ENCODE assay signal across 11 mouse cellular contexts in the genomic region with DNA sequence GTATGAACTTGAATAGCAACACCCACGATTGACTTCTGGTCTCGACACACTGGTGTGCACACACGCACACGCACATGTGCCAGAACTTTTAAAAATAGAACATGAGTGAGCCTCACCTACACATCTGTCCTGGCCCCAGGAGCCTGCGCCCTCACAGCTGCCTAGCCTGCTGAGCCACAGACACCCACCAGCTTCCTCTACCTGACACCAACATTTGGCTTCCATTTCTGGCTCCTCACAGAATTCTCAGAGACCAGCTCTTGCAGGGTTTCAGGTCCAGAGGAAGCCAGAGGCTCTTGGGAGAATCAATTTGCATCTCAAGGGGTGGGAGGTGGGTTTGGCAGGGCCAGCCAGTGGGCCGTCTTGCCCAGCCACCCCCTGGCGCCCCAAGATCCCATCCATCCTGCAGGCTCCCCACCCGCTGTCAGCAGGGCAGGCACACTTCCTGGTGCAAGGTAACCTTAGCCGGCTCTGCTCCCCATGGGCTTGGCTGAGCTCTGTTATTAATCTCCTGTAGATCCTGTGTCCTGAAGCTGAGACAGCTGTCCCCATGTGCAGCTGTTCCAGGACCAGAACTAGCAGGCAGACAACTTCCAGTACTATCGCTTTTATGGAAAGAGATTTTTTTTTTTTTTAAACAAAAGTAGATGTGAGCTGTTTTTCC. TPM values are rescaled to one million over a fixed set of nuclear protein-coding genes. Genes with fewer than 3 reads are reported as not detected.
DNase-seq lines count a peak whose midpoint lies in the region; ATAC-seq and TF ChIP-seq lines count a peak whose summit lies in the region.
"Had no signal": no experiment of that assay in that cellular context is flagged by ENCODE, and none has a peak within 500 bp of the region (broad histone marks: within the 10 kb centered on the region; RNA-seq: fewer than 3 reads in every experiment).

No protein-coding gene starts in this region.

- peak; percentile 86 for DNase-seq in kidney, postnatal 0 days (ENCODE audit: low spot score)
- no peak for DNase-seq in kidney, adult 8-10 months
- DNase-seq in embryonic facial prominence, embryonic 14.5 days (ENCODE audit: low spot score), result peak; percentile 92
- peak; percentile 71 for DNase-seq in limb, embryonic 14.5 days (ENCODE audit: low spot score)
- peak; percentile 67 for DNase-seq in thymus, postnatal 14 days
- DNase-seq in urinary bladder, postnatal 36 days (ENCODE audit: low spot score in 2 of 2), result no peak
- DNase-seq in adrenal gland, postnatal 14 days, result no peak
- DNase-seq: adrenal gland, postnatal 25 days; cerebellum, postnatal 25 days; lung, postnatal 10 days had no signal

- no peaks in the 10 kb centered on the region for H3K36me3 ChIP-seq in kidney, postnatal 0 days (ENCODE audit: insufficient read depth, low read length)
- 0 out of 2 replicates have a peak, but pooled peaks cover 6% of the 10 kb centered on the region for H3K36me3 ChIP-seq in embryonic facial prominence, embryonic 14.5 days (ENCODE audit: control insufficient read depth, insufficient read depth, low read length)
- H3K36me3 ChIP-seq in limb, embryonic 14.5 days (ENCODE audit: control insufficient read depth, insufficient read depth, low read length), result no peaks in the 10 kb centered on the region

- no peak for TF ChIP-seq POLR2A in limb, embryonic 14.5 days (IDR thresholded peaks at IDR 0.05; ENCODE audit: borderline replicate concordance, extremely low read depth, insufficient read depth, insufficient read length)

- H3K9ac ChIP-seq in kidney, postnatal 0 days (ENCODE audit: low read depth, low read length), result no peak overlapping the region
- no peak overlapping the region for H3K9ac ChIP-seq in embryonic facial prominence, embryonic 14.5 days (ENCODE audit: low read depth, low read length)
- H3K9ac ChIP-seq in limb, embryonic 14.5 days (ENCODE audit: low read depth, low read length, severe bottlenecking), result 0 out of 2 replicates have a peak overlapping the region, but pooled peaks have one; percentile 7

- H3K27me3 ChIP-seq in kidney, postnatal 0 days (ENCODE audit: insufficient read depth, low read length), result no peaks in the 10 kb centered on the region
- no peaks in the 10 kb centered on the region for H3K27me3 ChIP-seq in embryonic facial prominence, embryonic 14.5 days (replicated peaks; ENCODE audit: control insufficient read depth, insufficient read depth, low read length)
- H3K27me3 ChIP-seq in limb, embryonic 14.5 days (ENCODE audit: control insufficient read depth, insufficient read depth, low read length), result no peaks in the 10 kb centered on the region

- ATAC-seq in kidney, postnatal 0 days (replicated peaks; ENCODE audit: low FRiP score, low read depth), result peak; percentile 78
- peak; percentile 90 for ATAC-seq in embryonic facial prominence, embryonic 14.5 days (ENCODE audit: low read depth)
- ATAC-seq in limb, embryonic 14.5 days (ENCODE audit: low FRiP score, low read depth), result peak; percentile 90

- H3K4me1 ChIP-seq in kidney, postnatal 0 days (replicated peaks; ENCODE audit: insufficient read depth, low read length), result peaks cover 6% of the 10 kb centered on the region; the same call in 1 of the 2 replicates
- peaks cover 38% of the 10 kb centered on the region for H3K4me1 ChIP-seq in embryonic facial prominence, embryonic 14.5 days (ENCODE audit: control insufficient read depth, insufficient read depth, low read length)
- H3K4me1 ChIP-seq in limb, embryonic 14.5 days (ENCODE audit: control insufficient read depth, insufficient read depth, low read length), result peaks cover 12% of the 10 kb centered on the region

- TF ChIP-seq CTCF in kidney, postnatal 0 days (IDR thresholded peaks at IDR 0.05; ENCODE audit: low read depth), result no peak

- 40% methylated on average over 10 of the region's 10 CpGs for WGBS in kidney, postnatal 0 days
- 24% methylated on average over 10 of the region's 10 CpGs for WGBS in embryonic facial prominence, embryonic 14.5 days
- WGBS in limb, embryonic 14.5 days, result 31% methylated on average over 10 of the region's 10 CpGs

- H3K27ac ChIP-seq in kidney, postnatal 0 days, result peak overlapping the region; percentile 57
- peak overlapping the region; percentile 88 for H3K27ac ChIP-seq in embryonic facial prominence, embryonic 14.5 days (replicated peaks; ENCODE audit: low read depth, low read length)
- peak overlapping the region; percentile 68 for H3K27ac ChIP-seq in limb, embryonic 14.5 days (replicated peaks; ENCODE audit: low read depth, low read length)
- H3K27ac ChIP-seq: left cerebral cortex, adult 2 months had no signal

- no peak overlapping the region for H3K4me2 ChIP-seq in kidney, postnatal 0 days (ENCODE audit: low read length)
- H3K4me2 ChIP-seq in embryonic facial prominence, embryonic 14.5 days (ENCODE audit: low read depth, low read length), result peak overlapping the region; percentile 26
- H3K4me2 ChIP-seq in limb, embryonic 14.5 days (replicated peaks; ENCODE audit: low read depth, low read length, severe bottlenecking), result 0 out of 2 replicates have a peak overlapping the region, but pooled peaks have one; percentile 17

- no peak overlapping the region for H3K4me3 ChIP-seq in kidney, postnatal 0 days (replicated peaks; ENCODE audit: low read depth, low read length)
- H3K4me3 ChIP-seq in embryonic facial prominence, embryonic 14.5 days (ENCODE audit: low read depth, low read length), result no peak overlapping the region
- H3K4me3 ChIP-seq in limb, embryonic 14.5 days (replicated peaks; ENCODE audit: low read length), result no peak overlapping the region
- H3K4me3 ChIP-seq: left cerebral cortex, adult 2 months had no signal

- no peaks in the 10 kb centered on the region for H3K9me3 ChIP-seq in kidney, postnatal 0 days (replicated peaks; ENCODE audit: low read length)
- H3K9me3 ChIP-seq in embryonic facial prominence, embryonic 14.5 days (ENCODE audit: control insufficient read depth, low read length), result no peaks in the 10 kb centered on the region
- H3K9me3 ChIP-seq in limb, embryonic 14.5 days (ENCODE audit: control insufficient read depth, low read length), result no peaks in the 10 kb centered on the region

RNA-seq across cellular contexts. Expression of a gene that starts 13.4 kb away (rescaled TPM):
- 39.1 and 47.1 TPM in 2 replicates for polyA plus RNA-seq in kidney, postnatal 0 days (2015; fragmentation: Nextera tagmentation; extraction: Ambion mirVana)
- polyA plus RNA-seq in embryonic facial prominence, embryonic 14.5 days (2014; fragmentation: Nextera tagmentation; extraction: Ambion mirVana), result 92.5 and 125 TPM in 2 replicates
- polyA plus RNA-seq in limb, embryonic 14.5 days (2012; rRNA removed), result 219 and 265 TPM in 2 replicates
- polyA plus RNA-seq in limb, embryonic 14.5 days (2014; fragmentation: Nextera tagmentation; extraction: Ambion mirVana), result 85.5 and 109 TPM in 2 replicates
- 3.3 and 5.6 TPM in 2 replicates for total RNA-seq in adrenal gland, postnatal 14 days (2021)

RNA-seq across cellular contexts. Expression of a gene that starts 38.4 kb away (rescaled TPM):
- polyA plus RNA-seq in kidney, postnatal 0 days (2015; fragmentation: Nextera tagmentation; extraction: Ambion mirVana), result 74.4 and 75.8 TPM in 2 replicates
- 73.8 and 93.3 TPM in 2 replicates for polyA plus RNA-seq in embryonic facial prominence, embryonic 14.5 days (2014; fragmentation: Nextera tagmentation; extraction: Ambion mirVana)
- polyA plus RNA-seq in limb, embryonic 14.5 days (2012; rRNA removed), result 23.4 and 28.8 TPM in 2 replicates
- polyA plus RNA-seq in limb, embryonic 14.5 days (2014; fragmentation: Nextera tagmentation; extraction: Ambion mirVana), result 56.6 and 58.9 TPM in 2 replicates
- 24.9 and 26.4 TPM in 2 replicates for total RNA-seq in adrenal gland, postnatal 14 days (2021)

Comparison
In these comparisons a context has a peak if more than half of its experiments do, and no peak if none do; other contexts are left out.
1. DNase-seq: peak in kidney, postnatal 0 days (single experiment), embryonic facial prominence, embryonic 14.5 days (single experiment), limb, embryonic 14.5 days (single experiment) and thymus, postnatal 14 days (single experiment); none in kidney, adult 8-10 months (0 of 2), urinary bladder, postnatal 36 days (0 of 2) and adrenal gland, postnatal 14 days (single experiment).
2. Peak in every context shown above with its lines, with median percentiles within 50 percentile points of each other: ATAC-seq and H3K27ac ChIP-seq.